7 mouse cellular contexts compared by ENCODE assay signal in the genomic region with DNA sequence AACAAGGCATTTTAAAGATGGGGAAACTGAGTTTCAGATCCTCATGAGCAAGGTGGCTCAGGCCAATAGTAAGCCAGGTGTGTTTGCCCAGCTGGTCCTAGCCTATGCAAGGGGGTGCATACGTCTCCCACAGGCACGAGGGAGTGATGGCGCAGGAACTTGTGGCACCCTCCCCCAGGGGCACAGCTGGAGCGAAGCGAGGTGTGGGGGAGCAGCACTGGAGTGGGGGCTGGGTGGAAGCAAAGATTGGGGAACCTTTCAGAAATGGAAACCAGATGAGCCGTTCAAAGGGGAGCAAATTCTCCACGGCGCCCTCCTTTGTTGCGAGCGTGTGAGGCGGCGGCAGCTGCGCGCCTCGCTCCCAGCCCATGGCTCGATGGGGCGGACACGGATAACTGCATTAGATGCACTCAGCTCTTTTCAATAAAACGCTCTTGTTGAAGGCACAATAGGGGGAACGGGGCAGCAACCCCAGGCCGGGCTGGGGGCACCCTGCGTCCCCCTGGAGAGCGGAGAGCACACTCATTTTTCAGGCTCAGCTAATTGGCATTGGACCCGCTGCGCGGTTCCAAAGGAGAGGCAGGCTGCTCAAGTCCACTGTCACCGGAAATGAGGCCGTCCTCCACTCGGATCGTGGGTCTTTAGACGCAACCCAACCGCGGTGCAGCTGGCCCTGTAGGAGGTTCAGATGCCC. TPM values are rescaled to one million over a fixed set of nuclear protein-coding genes. Genes with fewer than 3 reads are reported as not detected.
DNase-seq lines count a peak whose midpoint lies in the region; ATAC-seq and TF ChIP-seq lines count a peak whose summit lies in the region.

No protein-coding gene starts in this region.

- H3K4me3 ChIP-seq in spleen, adult 2 months (ENCODE audit: extremely low read depth, insufficient read depth, insufficient read length): peak overlapping the region; percentile 21; the same call in 1 of the 2 replicates
- H3K4me3 ChIP-seq in forebrain, embryonic 15.5 days: peak overlapping the region; percentile 28

- no peaks in the 10 kb centered on the region for H3K9me3 ChIP-seq in forebrain, embryonic 15.5 days

- H3K27me3 ChIP-seq in spleen, adult 2 months (ENCODE audit: control insufficient read depth, insufficient read depth, low read length): no peaks in the 10 kb centered on the region
- H3K27me3 ChIP-seq in forebrain, embryonic 15.5 days: peaks cover 11% of the 10 kb centered on the region; the same call in 1 of the 2 replicates

- H3K36me3 ChIP-seq in spleen, adult 2 months (ENCODE audit: control insufficient read depth, insufficient read depth, low read length): no peaks in the 10 kb centered on the region
- no peaks in the 10 kb centered on the region for H3K36me3 ChIP-seq in forebrain, embryonic 15.5 days

- H3K9ac ChIP-seq in forebrain, embryonic 15.5 days (replicated peaks): 0 out of 2 replicates have a peak overlapping the region, but pooled peaks have one; percentile 18

- peak overlapping the region; percentile 38 for H3K4me2 ChIP-seq in forebrain, embryonic 15.5 days (replicated peaks)

- no peak overlapping the region for H3K27ac ChIP-seq in spleen, adult 2 months (ENCODE audit: insufficient read depth, low read length)
- H3K27ac ChIP-seq in forebrain, embryonic 15.5 days (replicated peaks): peak overlapping the region; percentile 45

- ATAC-seq in forebrain, embryonic 15.5 days (replicated peaks): peak; percentile 49
- ATAC-seq in megakaryocyte, adult 5-6 weeks (ENCODE audit: poor library complexity, severe bottlenecking): 0 out of 2 replicates have a peak, but pooled peaks have one; percentile 18

- peaks cover 8% of the 10 kb centered on the region for H3K4me1 ChIP-seq in spleen, adult 2 months (ENCODE audit: control insufficient read depth, insufficient read depth, insufficient read length)
- peaks cover 24% of the 10 kb centered on the region for H3K4me1 ChIP-seq in forebrain, embryonic 15.5 days

- 26% methylated on average over 33 of the region's 33 CpGs for WGBS in spleen, adult 2 months
- 2% methylated on average over 33 of the region's 33 CpGs for WGBS in forebrain, embryonic 15.5 days

- intact Hi-C loops in left cerebral cortex, postnatal 25 days (cut with DNase I): no loop called here

- no peak for TF ChIP-seq CTCF in spleen, adult 2 months (IDR thresholded peaks at IDR 0.05; ENCODE audit: extremely low read depth, insufficient read depth, insufficient read length, insufficient replicate concordance)

- no peak for TF ChIP-seq POLR2A in spleen, adult 2 months (IDR thresholded peaks at IDR 0.05; ENCODE audit: low read depth, low read length)

- peak; percentile 11 to 26 for DNase-seq in spleen, adult 2 months (ENCODE audit: low read depth in 1 of 2, low spot score in 2 of 2)
- no peak for DNase-seq in spleen, postnatal 14 days (ENCODE audit: low spot score in 2 of 2)
- peak; percentile 46 to 50 for DNase-seq in thymus, postnatal 10 days (ENCODE audit: low spot score in 2 of 2)
- DNase-seq in layer of hippocampus, adult 9-11 months: no peak
- DNase-seq in left cerebral cortex, postnatal 25 days (ENCODE audit: low spot score in 2 of 2): no peak

RNA-seq across cellular contexts. Expression of a gene that starts 27.9 kb away (rescaled TPM):
- polyA plus RNA-seq in spleen, adult 2 months (2012; rRNA removed): 0.51 and 0.79 TPM in 2 replicates
- 10.3 and 12.1 TPM in 2 replicates for polyA plus RNA-seq in forebrain, embryonic 15.5 days (2015; fragmentation: Nextera tagmentation; extraction: Ambion mirVana)
- total RNA-seq in megakaryocyte, adult 5-6 weeks (2015): 0.18 and 0.25 TPM in 2 replicates
- total RNA-seq in megakaryocyte, adult 5-6 weeks (2017): 0.18 TPM in 1 of 2 replicates, not detected in the other
- 1 to 10 TPM; 7.3 to 9.3 TPM for total RNA-seq in left cerebral cortex, postnatal 25 days (2021)

RNA-seq across cellular contexts. Expression of a gene that starts 30.2 kb away (rescaled TPM):
- polyA plus RNA-seq in spleen, adult 2 months (2012; rRNA removed): not detected in 2 replicates
- polyA plus RNA-seq in forebrain, embryonic 15.5 days (2015; fragmentation: Nextera tagmentation; extraction: Ambion mirVana): 0.61 and 0.83 TPM in 2 replicates
- not detected in 2 replicates for total RNA-seq in megakaryocyte, adult 5-6 weeks (2015)
- not detected in 2 replicates for total RNA-seq in megakaryocyte, adult 5-6 weeks (2017)
- total RNA-seq in left cerebral cortex, postnatal 25 days (2021): not detected

RNA-seq across cellular contexts. Expression of a gene that starts 53.4 kb away (rescaled TPM):
- polyA plus RNA-seq in spleen, adult 2 months (2012; rRNA removed): 256 and 270 TPM in 2 replicates
- polyA plus RNA-seq in forebrain, embryonic 15.5 days (2015; fragmentation: Nextera tagmentation; extraction: Ambion mirVana): 481 and 491 TPM in 2 replicates
- total RNA-seq in megakaryocyte, adult 5-6 weeks (2015): 248 and 262 TPM in 2 replicates
- 673 and 674 TPM in 2 replicates for total RNA-seq in megakaryocyte, adult 5-6 weeks (2017)
- 100 to 1,000 TPM; 275 to 306 TPM for total RNA-seq in left cerebral cortex, postnatal 25 days (2021)

Comparison
In these comparisons a context has a peak if more than half of its experiments do, and no peak if none do; other contexts are left out.
1. DNase-seq: peak in spleen, adult 2 months (2 of 2) and thymus, postnatal 10 days (2 of 2); none in spleen, postnatal 14 days (0 of 2), layer of hippocampus, adult 9-11 months (single experiment) and left cerebral cortex, postnatal 25 days (0 of 2).
2. RNA of a gene that starts 27.9 kb away (total RNA-seq): 7.3 to 9.3 TPM in left cerebral cortex, postnatal 25 days; 0.18 to 0.25 TPM in megakaryocyte, adult 5-6 weeks; every median in the first group is over 4 times any median in the second.